Mouse (Mus musculus): ENCODE results near the gene Tbca. TPM values are rescaled to one million over a fixed set of nuclear protein-coding genes. Genes with fewer than 3 reads are reported as not detected.

The Tbca gene
- polyA plus RNA-seq, 1 experiment = 10.1 TPM

GRCm38 (mm10) chr13:94870461-94871186, 81.9 kb downstream of the Tbca start:
- H3K27me3 ChIP-seq (ENCODE audit: control insufficient read depth, insufficient read depth, low read length) = peaks cover 46% of the 10 kb centered on the region
- TF ChIP-seq CTCF (IDR thresholded peaks at IDR 0.05; ENCODE audit: borderline replicate concordance, control insufficient read depth, extremely low read depth, insufficient read depth, low read length, poor library complexity) (no peak), POLR2A (IDR thresholded peaks at IDR 0.05; ENCODE audit: control insufficient read depth, extremely low read depth, insufficient read depth, low read length, poor library complexity) (no peak)
- 6% methylated on average over 21 of the region's 21 CpGs for WGBS
- H3K27ac ChIP-seq (ENCODE audit: control insufficient read depth, insufficient read depth, low read length) = no peak overlapping the region
- DNase-seq = no peak
- no peak overlapping the region for H3K4me3 ChIP-seq (ENCODE audit: control insufficient read depth, insufficient read depth, low read length)
- H3K36me3 ChIP-seq (ENCODE audit: control insufficient read depth, insufficient read depth, low read length) = no peaks in the 10 kb centered on the region
- no peaks in the 10 kb centered on the region for H3K4me1 ChIP-seq (replicated peaks; ENCODE audit: control insufficient read depth, insufficient read depth, low read length)

- TF ChIP-seq POLR2A (IDR thresholded peaks at IDR 0.05; ENCODE audit: control insufficient read depth, extremely low read depth, insufficient read depth, low read length, poor library complexity) (no peak), CTCF (IDR thresholded peaks at IDR 0.05; ENCODE audit: borderline replicate concordance, control insufficient read depth, extremely low read depth, insufficient read depth, low read length, poor library complexity) (no peak)
- Histone ChIP-seq H3K27me3 (ENCODE audit: control insufficient read depth, insufficient read depth, low read length) (peaks cover 52% of the 10 kb centered on the region), H3K4me1 (replicated peaks; ENCODE audit: control insufficient read depth, insufficient read depth, low read length) (no peaks in the 10 kb centered on the region), H3K36me3 (ENCODE audit: control insufficient read depth, insufficient read depth, low read length) (no peaks in the 10 kb centered on the region), H3K4me3 (ENCODE audit: control insufficient read depth, insufficient read depth, low read length) (no peak overlapping the region), H3K27ac (ENCODE audit: control insufficient read depth, insufficient read depth, low read length) (no peak overlapping the region)
- DNase-seq = no peak
- WGBS = 12% methylated on average over 7 of the region's 7 CpGs
Measured at GRCm38 (mm10) chr13:94871806-94872320, 83.2 kb downstream of the Tbca start.

- no peak for DNase-seq
- H3K36me3 ChIP-seq (ENCODE audit: control insufficient read depth, insufficient read depth, low read length) = no peaks in the 10 kb centered on the region
- H3K27ac ChIP-seq (ENCODE audit: control insufficient read depth, insufficient read depth, low read length) = no peak overlapping the region
- WGBS = 9% methylated on average over 19 of the region's 19 CpGs
- H3K4me3 ChIP-seq (ENCODE audit: control insufficient read depth, insufficient read depth, low read length) = no peak overlapping the region
- peaks cover 51% of the 10 kb centered on the region for H3K27me3 ChIP-seq (ENCODE audit: control insufficient read depth, insufficient read depth, low read length)
- no peaks in the 10 kb centered on the region for H3K4me1 ChIP-seq (replicated peaks; ENCODE audit: control insufficient read depth, insufficient read depth, low read length)
- TF ChIP-seq CTCF (IDR thresholded peaks at IDR 0.05; ENCODE audit: borderline replicate concordance, control insufficient read depth, extremely low read depth, insufficient read depth, low read length, poor library complexity) = no peak
- TF ChIP-seq POLR2A (IDR thresholded peaks at IDR 0.05; ENCODE audit: control insufficient read depth, extremely low read depth, insufficient read depth, low read length, poor library complexity) = no peak
Measured at GRCm38 (mm10) chr13:94872439-94872838, 83.7 kb downstream of the Tbca start.

GRCm38 (mm10) chr13:94873111-94874038, 84.7 kb downstream of the Tbca start:
- 6% methylated on average over 54 of the region's 54 CpGs for WGBS
- Histone ChIP-seq H3K27me3 (ENCODE audit: control insufficient read depth, insufficient read depth, low read length) (peaks cover 45% of the 10 kb centered on the region), H3K4me3 (ENCODE audit: control insufficient read depth, insufficient read depth, low read length) (no peak overlapping the region), H3K4me1 (replicated peaks; ENCODE audit: control insufficient read depth, insufficient read depth, low read length) (no peaks in the 10 kb centered on the region), H3K27ac (ENCODE audit: control insufficient read depth, insufficient read depth, low read length) (no peak overlapping the region), H3K36me3 (ENCODE audit: control insufficient read depth, insufficient read depth, low read length) (no peaks in the 10 kb centered on the region)
- TF ChIP-seq POLR2A (IDR thresholded peaks at IDR 0.05; ENCODE audit: control insufficient read depth, extremely low read depth, insufficient read depth, low read length, poor library complexity) (no peak), CTCF (IDR thresholded peaks at IDR 0.05; ENCODE audit: borderline replicate concordance, control insufficient read depth, extremely low read depth, insufficient read depth, low read length, poor library complexity) (no peak)
- no peak for DNase-seq

GRCm38 (mm10) chr13:94874039-94874425, 85.3 kb downstream of the Tbca start:
- Histone ChIP-seq H3K36me3 (ENCODE audit: control insufficient read depth, insufficient read depth, low read length) (no peaks in the 10 kb centered on the region), H3K27me3 (ENCODE audit: control insufficient read depth, insufficient read depth, low read length) (peaks cover 43% of the 10 kb centered on the region), H3K4me1 (replicated peaks; ENCODE audit: control insufficient read depth, insufficient read depth, low read length) (no peaks in the 10 kb centered on the region), H3K4me3 (ENCODE audit: control insufficient read depth, insufficient read depth, low read length) (no peak overlapping the region), H3K27ac (ENCODE audit: control insufficient read depth, insufficient read depth, low read length) (no peak overlapping the region)
- DNase-seq = no peak
- WGBS = 7% methylated on average over 8 of the region's 8 CpGs
- TF ChIP-seq POLR2A (IDR thresholded peaks at IDR 0.05; ENCODE audit: control insufficient read depth, extremely low read depth, insufficient read depth, low read length, poor library complexity) (no peak), CTCF (IDR thresholded peaks at IDR 0.05; ENCODE audit: borderline replicate concordance, control insufficient read depth, extremely low read depth, insufficient read depth, low read length, poor library complexity) (no peak)

- no peak overlapping the region for H3K27ac ChIP-seq (ENCODE audit: control insufficient read depth, insufficient read depth, low read length)
- no peaks in the 10 kb centered on the region for H3K4me1 ChIP-seq (replicated peaks; ENCODE audit: control insufficient read depth, insufficient read depth, low read length)
- H3K27me3 ChIP-seq (ENCODE audit: control insufficient read depth, insufficient read depth, low read length) = peaks cover 43% of the 10 kb centered on the region
- H3K36me3 ChIP-seq (ENCODE audit: control insufficient read depth, insufficient read depth, low read length) = no peaks in the 10 kb centered on the region
- no peak overlapping the region for H3K4me3 ChIP-seq (ENCODE audit: control insufficient read depth, insufficient read depth, low read length)
- no peak for TF ChIP-seq POLR2A (IDR thresholded peaks at IDR 0.05; ENCODE audit: control insufficient read depth, extremely low read depth, insufficient read depth, low read length, poor library complexity)
- TF ChIP-seq CTCF (IDR thresholded peaks at IDR 0.05; ENCODE audit: borderline replicate concordance, control insufficient read depth, extremely low read depth, insufficient read depth, low read length, poor library complexity) = no peak
- no peak for DNase-seq
- WGBS = 8% methylated on average over 23 of the region's 23 CpGs
Measured at GRCm38 (mm10) chr13:94874656-94875395, 86.1 kb downstream of the Tbca start.
